Mouse (Mus musculus) CD8-positive naive resting alpha-beta T cell, adult 57 days (primary cell): Measurements from ENCODE around the gene Mapk8ip1. TPM values are rescaled to one million over a fixed set of nuclear protein-coding genes. Genes with fewer than 3 reads are reported as not detected.

ENCODE experiments used
- total RNA-seq: library from RNA; stranded (reverse); gene quantifications from one replicate; pipeline ENCODE4 v1.2.4, GENCODE M21; 2023

Mapk8ip1 gene
- total RNA-seq = 0.80 TPM

DNA sequence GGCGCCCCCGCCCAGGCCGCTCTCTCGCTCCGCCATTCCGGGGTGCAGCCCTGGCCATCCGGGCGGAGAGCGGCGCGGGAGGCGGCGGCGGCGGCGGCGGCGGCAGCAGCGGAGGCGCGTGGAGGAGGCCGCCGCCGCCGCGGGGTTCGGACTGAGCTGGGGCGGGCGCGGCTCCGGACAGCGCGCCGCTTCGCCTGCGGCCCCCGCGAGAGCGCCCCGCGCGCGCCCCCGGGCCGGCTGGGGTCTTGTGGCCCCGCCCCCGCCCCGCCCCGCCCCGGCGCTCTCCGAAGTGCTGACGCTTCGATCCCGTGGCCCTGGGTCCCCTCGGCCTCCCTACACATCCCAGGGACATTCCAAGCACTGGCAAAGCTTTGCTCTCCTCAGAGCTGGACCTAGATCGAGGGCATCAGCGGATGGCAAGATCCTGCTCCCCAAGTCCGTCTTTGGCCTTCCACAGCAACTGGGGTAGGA lies at the start of gene Mapk8ip1:
TSS of gene Mapk8ip1 (minus strand) at position 173 of the 471 bp plus-strand sequence.

DNA sequence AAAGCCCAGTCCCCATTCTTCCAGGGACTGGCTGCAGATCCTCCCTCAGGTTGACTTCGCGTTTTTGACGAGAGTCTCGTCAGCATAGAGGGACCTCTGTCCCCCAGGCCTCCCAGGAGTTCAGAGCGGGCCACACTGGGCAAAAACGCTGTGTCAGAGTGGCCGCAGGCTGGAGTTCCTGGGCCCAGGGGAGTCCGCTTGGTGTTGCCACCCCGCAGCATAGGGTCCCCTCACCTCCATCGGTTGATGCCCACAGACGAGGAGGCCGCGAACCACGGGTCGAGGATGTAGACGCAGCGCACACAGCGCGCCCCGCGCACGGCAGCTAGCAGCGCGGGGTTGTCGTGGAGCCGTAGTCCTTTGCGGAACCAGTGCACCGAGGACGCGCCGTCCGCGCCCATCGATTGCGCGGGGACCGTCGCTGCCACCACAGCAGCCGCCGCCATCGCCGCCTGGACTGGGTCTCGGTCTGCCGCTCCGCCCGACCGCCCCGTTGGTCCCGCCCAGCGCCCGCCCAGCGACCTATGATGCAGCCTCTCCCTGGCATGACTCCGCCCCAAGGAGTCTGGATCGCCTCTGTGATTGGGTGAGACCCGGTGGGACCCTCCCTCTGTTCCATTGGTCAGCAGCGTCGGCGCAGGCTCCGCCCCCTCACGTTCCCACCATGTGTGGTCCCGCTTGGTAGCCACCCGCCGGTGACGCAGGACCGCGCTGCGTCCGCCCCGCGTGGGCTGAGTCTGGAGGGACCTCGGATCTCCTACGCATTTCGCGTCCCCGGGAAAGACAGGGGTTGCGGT lies 32.7 kb upstream of the Mapk8ip1 start, which contains the start of gene Cry2:
TSS of gene Cry2 (minus strand) at position 466 of the 797 bp plus-strand sequence.

GRCm38 (mm10) chr2:92381901-92382588 lies 19.0 kb downstream of the Mapk8ip1 start, which contains the start of gene 1700029I15Rik:
1700029I15Rik (plus strand) TSS chr2:92382538.

GRCm38 (mm10) chr2:92374514-92374913 lies 26.5 kb downstream of the Mapk8ip1 start, which contains the start of the genes Pex16 and Large2:
Pex16 (plus strand) TSS chr2:92374676.
Large2 (minus strand) TSS chr2:92374869.

Other genes with a start within 250 kb of the Mapk8ip1 start
- 39.4 TPM for gene Pex16, start 26.6 kb downstream of the Mapk8ip1 start, total RNA-seq
- 0.95 TPM for gene Large2, start 26.4 kb downstream of the Mapk8ip1 start, total RNA-seq
- 8.1 TPM for gene 1700029I15Rik, start 18.7 kb downstream of the Mapk8ip1 start, total RNA-seq
- 25.0 TPM for gene Cry2, start 32.8 kb upstream of the Mapk8ip1 start, total RNA-seq
- gene Slc35c1, start 59.3 kb upstream of the Mapk8ip1 start, total RNA-seq = 28.4 TPM
- 0.24 TPM for gene Chst1, start 198.4 kb upstream of the Mapk8ip1 start, total RNA-seq